Mouse (Mus musculus) T-cell, adult 66 days (primary cell): ENCODE results near the gene Fuom. TPM values are rescaled to one million over a fixed set of nuclear protein-coding genes. Genes with fewer than 3 reads are reported as not detected.

Experiments
- total RNA-seq, 2 experiments: library from RNA; stranded (reverse); gene quantifications; 3 replicates in 1 of 2; 4 replicates in 1 of 2; pipeline ENCODE4 v1.2.4; 2023

The Fuom gene
- total RNA-seq = 10 to 100 TPM; 10.8 to 11.7 TPM

GRCm38 (mm10) chr7:140101993-140102860 lies at the start of gene Fuom:
Gene Fuom, minus strand, starts transcription at chr7:140102441.

GRCm38 (mm10) chr7:140137135-140138020 lies 35.1 kb upstream of the Fuom start, which contains the start of gene Mtg1:
Gene Mtg1, plus strand, starts transcription at chr7:140137564.

GRCm38 (mm10) chr7:140116329-140117054 lies 14.3 kb upstream of the Fuom start, which contains the start of gene Echs1:
Gene Echs1, minus strand, starts transcription at chr7:140116476.

GRCm38 (mm10) chr7:140115583-140116328 lies 13.5 kb upstream of the Fuom start, which contains the start of gene Paox:
Gene Paox, plus strand, starts transcription at chr7:140115799.

DNA sequence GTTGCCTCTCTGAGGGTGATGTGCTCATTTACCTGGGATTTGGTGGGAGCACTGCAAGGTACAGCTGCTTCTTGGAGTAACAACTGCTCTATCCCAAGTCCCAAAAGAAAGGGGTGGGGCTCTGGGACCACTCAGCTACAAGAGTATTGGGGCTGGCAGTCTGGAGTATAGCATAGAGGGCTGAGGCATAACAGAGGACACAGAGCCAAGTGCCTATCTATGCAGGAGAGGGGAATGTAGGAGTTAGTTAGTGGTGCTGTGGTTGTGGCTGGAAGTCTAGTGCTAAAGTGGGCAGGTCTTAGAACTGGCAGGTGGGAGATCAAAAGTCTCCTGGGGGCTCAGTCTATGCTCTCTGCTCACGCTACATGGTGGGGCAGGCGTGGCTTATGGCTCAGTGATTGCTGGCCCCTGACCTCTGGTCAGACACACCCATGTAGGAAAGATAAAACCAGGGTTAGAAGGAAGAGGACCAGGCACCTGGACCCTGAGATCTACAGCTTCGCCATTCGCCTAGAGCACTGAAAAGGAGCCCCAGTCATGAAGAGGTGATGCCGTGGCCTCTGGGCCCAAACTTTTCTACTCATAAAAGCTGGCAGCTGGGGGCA lies 9.2 kb downstream of the Fuom start, which contains the start of gene Prap1:
Prap1 (plus strand) TSS at position 472 of the 605 bp plus-strand sequence.

GRCm38 (mm10) chr7:140082242-140082678 lies 20.0 kb downstream of the Fuom start, which contains the start of gene Caly:
Gene Caly, minus strand, starts transcription at chr7:140082548.

DNA sequence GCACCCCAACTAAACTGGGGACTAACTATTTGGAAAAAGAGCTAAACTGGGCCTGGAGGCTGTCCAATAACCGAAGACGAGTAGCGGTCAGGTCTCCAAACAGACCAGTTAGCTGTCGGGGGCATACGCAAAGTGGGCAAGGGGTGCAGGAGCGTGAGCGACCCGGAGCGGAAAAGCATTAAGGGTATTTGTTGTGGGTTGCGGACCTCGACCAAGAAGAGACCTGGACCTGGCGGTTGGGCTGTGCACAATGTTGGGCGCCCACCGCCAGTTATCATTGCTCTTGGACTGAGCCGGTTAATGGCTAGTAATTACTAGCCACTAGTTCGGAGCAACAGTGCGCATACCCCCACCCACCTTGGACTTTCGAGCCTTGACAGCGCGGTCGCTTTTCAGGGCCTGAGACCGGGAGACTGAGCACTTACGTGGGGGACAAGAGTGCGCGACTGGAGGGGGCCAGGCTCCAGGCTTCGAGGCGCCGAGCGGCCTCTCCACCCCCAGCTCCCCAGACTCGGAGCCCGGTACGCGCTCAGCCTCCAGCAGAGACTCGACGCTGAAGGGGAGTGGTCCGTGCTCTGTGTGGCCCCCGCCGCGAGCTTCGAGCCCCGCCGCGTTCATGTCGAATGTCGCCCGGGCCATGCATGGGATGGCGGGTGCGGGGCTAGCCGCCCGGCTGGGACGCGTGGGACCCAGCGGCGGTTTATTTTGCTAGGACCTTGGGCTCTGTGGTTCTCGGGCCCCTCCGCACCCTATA lies 53.7 kb downstream of the Fuom start, which contains the start of gene Msx3:
Msx3 (minus strand) TSS at position 729 of the 754 bp plus-strand sequence.

Other genes with a start within 250 kb of the Fuom start
- gene Kndc1, start 207.7 kb downstream of the Fuom start, total RNA-seq = not detected
- gene Utf1, start 158.7 kb downstream of the Fuom start, total RNA-seq = 1 to 10 TPM; 1.2 to 1.6 TPM
- not detected for gene 6430531B16Rik, start 123.7 kb downstream of the Fuom start, total RNA-seq
- gene Adam8, start 109.9 kb downstream of the Fuom start, total RNA-seq = 1 to 10 TPM; 5.3 to 6.2 TPM
- 10 to 100 TPM; 34.5 to 36.2 TPM for gene Zfp511, start 66.0 kb downstream of the Fuom start, total RNA-seq
- 10 to 100 TPM; 35.2 to 37.0 TPM for gene Tubgcp2, start 65.8 kb downstream of the Fuom start, total RNA-seq
- not detected for gene Msx3, start 53.4 kb downstream of the Fuom start, total RNA-seq
- not detected for gene Caly, start 19.9 kb downstream of the Fuom start, total RNA-seq
- gene Prap1, start 9.0 kb downstream of the Fuom start, total RNA-seq = not detected
- 1 to 10 TPM; 5.7 to 6.3 TPM for gene Paox, start 13.4 kb upstream of the Fuom start, total RNA-seq
- gene Echs1, start 14.0 kb upstream of the Fuom start, total RNA-seq = 10 to 100 TPM; 33.6 to 34.2 TPM
- gene Mtg1, start 35.1 kb upstream of the Fuom start, total RNA-seq = 10 to 100 TPM; 17.5 to 26.8 TPM
- gene Sprn, start 52.4 kb upstream of the Fuom start, total RNA-seq = not detected
- gene Olfr522, start 62.3 kb upstream of the Fuom start, total RNA-seq = not detected
- gene Olfr523, start 70.8 kb upstream of the Fuom start, total RNA-seq = not detected
- gene Olfr524, start 103.5 kb upstream of the Fuom start, total RNA-seq = not detected
- 1 to 10 TPM in 1 of 2 experiments, under 1 TPM in 1; 0.86 to 2.6 TPM for gene Cd163l1, start 115.8 kb upstream of the Fuom start, total RNA-seq
- 1 to 10 TPM; 3.6 to 4.5 TPM for gene 5830411N06Rik, start 144.8 kb upstream of the Fuom start, total RNA-seq
- gene Olfr525, start 218.4 kb upstream of the Fuom start, total RNA-seq = not detected
- not detected for gene Olfr527, start 231.6 kb upstream of the Fuom start, total RNA-seq